Mouse (Mus musculus) lung, adult 18-20 months (tissue): ENCODE results near the gene Ccdc149.

ENCODE experiments used
- DNase-seq, 2 experiments: peaks; one replicate each; pipeline ENCODE4 v3.0.0; 2022; ENCODE audit warnings: mixed read lengths in 2 of 2

The Ccdc149 gene

DNA sequence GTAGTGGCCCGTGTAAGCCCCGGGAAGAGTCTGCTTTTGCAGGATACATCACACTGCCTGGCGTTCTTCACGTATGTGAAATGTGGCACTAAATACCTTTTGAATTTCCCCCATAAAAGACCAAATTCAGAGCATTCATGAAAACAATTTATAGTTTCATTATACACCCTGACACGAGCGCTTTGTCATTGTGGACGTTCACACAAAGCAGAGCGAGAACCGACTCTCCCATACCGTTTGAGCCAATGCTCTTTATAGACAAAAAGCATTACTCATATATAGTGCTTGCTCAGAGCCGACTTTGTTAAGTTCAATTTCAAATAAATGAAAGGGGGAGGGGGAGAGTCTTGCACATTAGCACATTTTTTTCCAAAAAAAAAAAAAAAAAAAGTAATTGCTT, 31.0 kb downstream of the Ccdc149 start:
- no peak for DNase-seq

DNA sequence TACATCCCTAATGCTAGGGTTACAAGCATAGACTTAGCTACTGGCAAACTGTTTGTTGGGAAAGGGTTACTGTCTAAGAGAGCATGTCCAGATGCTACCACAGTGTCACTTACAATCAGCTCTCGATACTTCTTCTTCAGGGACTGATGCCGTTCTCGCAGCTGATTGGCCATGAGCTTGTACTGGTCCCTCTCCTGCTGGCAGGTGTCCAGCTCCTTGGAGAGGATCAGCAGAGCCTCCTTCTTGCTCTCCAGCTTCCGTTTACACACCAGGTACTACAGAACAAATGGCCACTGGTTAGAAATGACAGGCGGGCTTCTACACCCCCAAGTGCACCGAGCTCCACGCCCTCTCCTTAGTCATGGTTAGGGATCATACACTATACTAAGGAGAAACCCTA, 32.4 kb downstream of the Ccdc149 start:
- DNase-seq: no peak

DNA sequence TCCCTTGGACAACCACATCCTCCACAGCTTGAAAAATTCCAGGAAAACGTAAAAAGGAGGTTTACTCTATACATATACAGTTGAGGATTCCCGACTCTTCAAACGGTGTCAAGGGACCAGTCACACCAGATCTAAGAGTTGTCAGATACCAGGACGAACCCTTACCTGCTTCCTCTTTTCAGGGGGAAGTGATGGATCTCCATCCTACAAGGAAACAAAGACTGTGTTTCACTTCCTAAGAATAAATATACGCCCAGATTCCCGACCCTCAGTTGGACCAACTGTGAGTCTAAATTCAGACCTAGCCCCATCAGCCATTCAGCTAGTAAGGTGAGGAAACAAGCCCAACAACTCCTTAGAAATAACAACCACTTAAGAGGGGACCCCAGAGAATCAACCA, 35.8 kb downstream of the Ccdc149 start:
- DNase-seq: no peak

DNA sequence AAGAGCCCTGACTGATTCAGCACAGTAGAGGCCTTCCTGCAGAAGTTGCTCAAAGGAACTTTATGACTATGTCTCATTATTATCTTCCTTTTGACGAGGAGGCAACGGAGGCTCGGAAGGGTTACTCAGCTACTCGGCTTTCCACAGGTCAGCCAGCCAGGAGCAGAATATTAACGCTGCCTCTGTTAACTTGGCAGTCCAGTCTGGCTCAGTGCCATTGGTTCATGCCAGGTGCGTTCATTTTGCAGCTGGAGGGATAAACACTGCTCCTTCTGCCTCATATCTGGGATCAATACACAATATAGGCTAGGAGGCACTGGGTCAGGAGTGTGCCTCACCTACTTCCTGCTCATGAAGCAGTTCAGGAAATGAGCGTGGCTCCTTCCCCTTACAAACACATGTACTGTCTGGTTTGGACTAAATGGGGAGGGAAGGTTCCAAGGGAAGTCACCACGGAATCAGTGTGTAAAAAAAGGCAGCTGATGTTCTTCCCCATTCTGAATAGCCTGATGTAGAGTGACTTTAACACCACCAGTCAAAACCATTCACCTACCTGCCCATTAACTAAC, 40.0 kb downstream of the Ccdc149 start:
- DNase-seq: no peak

DNA sequence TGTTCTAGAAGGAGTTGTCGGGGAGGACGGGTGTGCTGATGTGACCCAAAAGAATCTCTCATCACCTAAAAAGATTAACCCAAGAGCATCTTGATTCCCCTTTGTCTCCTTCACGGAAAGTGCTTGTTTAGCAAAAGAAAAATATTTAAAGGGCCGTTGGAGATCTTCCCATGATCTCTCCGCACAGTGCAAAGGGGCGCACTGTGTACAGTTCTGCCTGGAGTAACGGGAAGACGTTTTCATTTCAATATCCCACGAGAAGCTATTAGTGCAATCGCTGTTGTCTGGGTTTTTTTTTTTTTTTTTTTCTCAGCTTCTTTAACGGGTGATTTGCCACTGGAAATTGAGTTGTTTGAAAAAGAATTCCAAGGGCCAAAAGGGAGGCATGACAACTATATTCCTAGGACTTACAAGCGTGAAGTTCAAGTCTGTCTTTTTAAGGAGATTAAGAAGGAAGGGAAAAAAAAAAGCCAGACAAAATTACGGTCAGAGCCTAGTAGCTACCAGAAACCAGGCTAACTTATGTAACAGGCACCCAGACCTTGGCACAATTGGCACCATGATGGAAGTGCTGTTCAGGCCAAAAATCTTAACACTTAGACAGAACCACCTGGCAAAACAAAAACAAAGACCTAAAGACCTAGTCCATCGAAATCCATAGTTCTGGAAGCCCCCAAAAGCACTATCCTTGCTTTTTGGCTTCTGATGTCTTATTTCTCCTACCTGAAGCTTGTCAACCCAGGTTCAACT, 41.4 kb downstream of the Ccdc149 start:
- no peak for DNase-seq

DNA sequence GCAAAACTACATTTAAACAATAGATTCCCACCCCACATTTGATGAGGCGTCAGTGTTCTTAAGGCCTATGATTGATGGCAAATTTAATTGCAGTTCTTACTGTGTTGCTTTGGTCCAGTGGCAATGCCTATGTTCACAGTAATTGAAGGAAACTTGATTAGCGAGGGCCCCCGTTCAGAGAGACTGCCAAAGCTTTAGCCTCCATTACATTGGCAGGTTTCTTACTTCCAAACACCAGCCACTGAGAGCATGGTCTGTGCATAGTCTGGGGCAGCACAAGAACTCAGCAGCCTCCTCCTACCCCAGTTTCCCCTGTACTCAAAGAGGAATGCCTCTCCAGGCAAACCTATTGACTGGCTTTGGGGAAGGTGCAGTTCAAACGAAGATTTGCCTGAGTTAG, 42.7 kb downstream of the Ccdc149 start:
- DNase-seq: no peak

DNA sequence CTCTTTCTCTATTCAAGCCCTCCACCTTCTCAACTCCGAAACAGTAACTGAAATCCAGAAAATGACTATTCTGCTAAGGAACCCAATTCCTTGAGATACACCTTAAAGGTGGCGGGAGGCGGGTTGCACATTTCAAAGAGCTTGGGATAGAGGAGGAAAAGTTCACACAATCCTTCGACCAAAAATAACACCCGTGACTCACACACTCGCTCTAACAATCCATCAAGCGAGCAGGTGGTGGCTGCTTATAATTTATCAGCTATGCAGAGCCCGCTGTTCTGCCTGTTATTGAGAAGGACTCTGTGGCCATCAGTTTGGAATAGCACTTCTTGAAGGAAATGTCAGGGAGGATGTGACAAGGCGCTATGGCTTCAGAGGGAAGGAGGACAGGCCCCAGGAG, 45.5 kb downstream of the Ccdc149 start:
- DNase-seq: no peak

DNA sequence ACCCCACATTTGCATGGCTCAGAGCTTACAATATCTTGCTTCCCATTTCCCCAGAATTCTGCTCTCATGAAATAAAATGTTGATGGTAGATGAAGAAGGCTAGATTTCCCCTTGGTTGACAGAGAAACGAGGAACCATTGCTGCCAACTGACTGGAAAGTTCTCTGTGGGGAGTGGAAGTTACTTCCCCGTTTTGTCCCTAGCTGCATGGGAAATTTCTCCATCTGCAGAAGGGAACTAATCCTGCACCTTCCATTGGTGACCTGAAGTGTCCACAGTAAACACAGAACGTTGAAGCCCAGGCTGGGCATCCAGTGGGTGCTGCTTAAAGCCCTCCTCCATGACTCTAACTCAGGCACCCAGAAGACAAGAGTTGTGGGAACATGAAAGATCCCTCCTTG, 47.4 kb downstream of the Ccdc149 start:
- DNase-seq: no peak

DNA sequence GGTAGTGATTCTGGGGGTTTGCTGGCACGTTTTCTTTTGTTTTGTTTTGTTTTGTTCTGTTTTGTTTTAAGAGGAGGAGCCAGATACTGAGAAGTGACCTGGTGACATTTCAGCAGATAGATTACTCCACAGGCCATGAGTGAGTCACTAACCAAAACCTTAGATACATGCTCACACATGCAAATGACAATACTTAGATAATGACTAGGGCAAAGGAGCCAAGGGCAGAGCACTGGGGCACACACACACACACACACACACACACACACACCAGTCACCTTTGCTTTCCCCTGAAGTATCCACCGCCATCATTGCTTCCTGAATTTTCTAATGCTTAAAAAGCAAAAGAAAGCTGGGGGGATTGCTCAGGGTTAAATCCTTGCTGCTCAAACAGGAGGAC, 54.8 kb downstream of the Ccdc149 start:
- DNase-seq: no peak

DNA sequence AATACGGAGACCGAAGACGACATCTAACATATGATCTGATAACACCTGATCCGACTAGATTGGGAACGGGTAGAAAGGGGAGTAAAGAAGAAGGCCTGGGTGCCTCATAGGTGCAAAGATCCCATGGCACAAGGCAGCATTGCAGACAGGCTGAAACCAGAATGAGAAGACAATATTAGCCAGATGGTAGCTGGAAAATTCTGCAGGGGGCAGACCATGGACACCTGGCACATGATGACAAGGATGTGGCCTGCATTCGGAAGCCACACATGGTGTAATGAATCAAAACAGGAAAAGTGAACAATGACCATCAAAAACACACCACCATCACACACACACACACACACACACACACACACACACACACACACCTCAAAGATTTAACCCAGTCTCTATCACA, 55.4 kb downstream of the Ccdc149 start:
- DNase-seq: no peak

DNA sequence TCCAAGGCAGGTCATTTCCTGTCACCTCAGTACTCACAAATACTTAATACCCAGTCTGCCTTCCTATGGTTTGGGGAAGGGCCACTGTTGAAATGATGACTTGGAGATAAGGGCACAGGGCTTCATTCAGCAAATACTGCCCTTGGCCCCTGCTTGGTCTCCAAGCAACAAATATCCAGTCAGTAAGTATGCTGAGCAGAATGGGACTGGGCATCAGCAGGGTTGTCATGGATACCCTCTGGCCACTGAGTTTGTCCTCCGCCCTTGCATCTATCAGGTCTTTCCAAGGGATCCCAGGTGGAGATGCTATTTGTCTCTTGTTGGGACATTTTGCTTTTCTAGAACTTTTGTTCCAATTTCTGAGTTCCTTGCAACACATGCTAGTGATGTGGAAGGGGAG, 56.1 kb downstream of the Ccdc149 start:
- DNase-seq: no peak

DNA sequence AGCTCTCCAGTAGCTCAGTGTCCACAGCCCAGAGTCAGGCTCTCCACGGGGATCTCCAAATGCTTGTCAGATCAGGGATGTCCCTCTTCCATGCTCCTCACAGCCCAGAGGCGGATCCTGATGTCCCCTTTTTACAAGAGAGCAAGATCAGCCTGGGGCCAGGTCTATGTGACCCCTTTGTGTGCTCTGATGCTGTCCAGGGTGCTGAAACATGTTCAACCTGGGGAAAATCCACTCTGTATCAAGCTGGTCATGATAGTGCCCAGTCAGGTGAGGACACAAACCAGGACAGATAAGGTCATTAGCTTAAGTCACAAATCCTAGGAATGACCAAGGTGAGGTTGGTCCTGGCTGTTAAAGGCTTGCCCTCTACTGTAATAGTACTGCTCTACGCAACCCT, 59.8 kb downstream of the Ccdc149 start:
- DNase-seq: no peak

DNA sequence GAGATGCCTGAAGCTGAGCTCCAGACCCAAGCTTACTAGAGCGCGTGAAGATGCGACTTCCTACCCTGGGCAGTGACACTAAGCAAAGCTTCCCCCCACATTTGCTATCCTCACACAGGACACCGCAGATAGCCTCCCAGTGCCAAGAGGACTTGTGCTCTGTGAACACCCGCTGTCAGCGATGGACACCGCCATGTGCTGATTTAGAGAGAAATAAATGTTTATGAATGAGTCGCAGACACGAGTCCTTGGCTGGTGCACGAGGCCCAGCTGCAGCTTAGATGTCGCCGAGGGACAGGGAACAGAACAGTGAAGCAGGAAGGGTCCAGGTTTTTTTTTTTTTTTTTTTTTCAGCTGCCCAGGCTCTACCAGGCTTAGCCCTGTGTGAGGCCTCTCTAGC, 61.1 kb downstream of the Ccdc149 start:
- no peak for DNase-seq

DNA sequence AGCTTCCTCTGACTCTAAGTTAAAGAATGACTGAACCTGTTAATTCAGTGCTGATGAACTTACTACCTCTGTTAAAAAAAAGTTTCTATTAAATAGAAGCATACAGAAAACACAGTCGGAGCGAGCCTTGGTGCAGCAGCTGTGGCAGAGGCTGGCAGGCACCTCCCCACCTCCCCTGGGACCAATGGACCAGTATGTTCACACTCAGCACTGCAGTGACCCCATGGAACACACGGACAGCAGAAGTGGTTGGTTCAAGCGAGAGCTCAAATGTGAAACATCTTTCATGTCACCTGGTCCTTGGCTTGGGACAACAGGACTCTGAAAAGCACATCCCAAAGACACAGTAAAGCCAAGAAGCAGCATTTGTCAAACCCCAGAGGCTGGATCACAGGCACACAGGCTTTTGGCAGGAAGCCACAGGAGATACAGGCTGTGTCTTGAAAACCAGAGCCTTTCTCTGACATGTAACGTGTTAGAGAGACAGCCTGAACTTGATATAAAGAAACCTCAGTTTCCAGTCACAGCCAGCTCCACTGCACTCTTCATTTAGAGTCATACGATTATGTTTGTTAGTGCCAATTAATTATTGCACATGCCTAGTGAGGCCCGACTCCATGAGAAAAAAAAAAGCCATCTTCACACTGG, 62.5 kb downstream of the Ccdc149 start:
- no peak for DNase-seq

DNA sequence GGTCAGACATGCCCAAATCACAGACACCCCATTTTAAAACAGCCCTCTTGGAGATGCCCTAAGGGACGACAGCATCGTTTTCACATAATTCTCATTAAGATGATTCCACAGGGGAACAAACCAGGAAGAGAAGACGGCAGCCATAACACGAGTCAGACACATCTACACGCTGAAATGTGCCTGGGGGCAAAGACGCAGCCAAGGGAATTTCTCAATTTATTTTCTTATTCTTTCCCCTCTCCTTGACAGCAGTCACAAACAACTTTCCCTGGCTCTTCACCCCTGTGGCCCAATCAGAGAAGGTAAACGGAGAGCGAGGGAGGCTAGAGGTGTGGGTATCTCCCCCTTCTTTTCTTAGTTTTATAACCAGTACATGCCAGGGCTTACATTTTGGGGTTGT, 66.9 kb downstream of the Ccdc149 start:
- no peak for DNase-seq

DNA sequence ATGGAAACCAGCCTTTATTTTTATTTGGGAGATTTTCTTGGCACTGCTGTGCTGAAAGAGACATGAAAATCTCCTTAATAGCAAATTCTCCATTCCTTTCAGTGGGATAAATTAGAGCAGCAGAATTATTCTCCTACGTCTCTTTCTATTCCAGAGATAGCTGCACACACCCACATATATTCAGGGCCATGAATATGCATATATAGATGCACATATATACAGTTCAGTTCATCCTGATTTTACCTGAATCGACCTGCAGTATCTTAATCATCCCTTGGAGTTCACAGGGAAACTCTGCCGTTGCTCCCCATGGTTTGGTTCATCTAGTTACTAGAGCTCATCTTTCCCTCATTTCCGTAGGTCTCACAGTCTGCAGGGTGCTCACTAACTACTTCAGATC, 77.6 kb downstream of the Ccdc149 start:
- DNase-seq: no peak

DNA sequence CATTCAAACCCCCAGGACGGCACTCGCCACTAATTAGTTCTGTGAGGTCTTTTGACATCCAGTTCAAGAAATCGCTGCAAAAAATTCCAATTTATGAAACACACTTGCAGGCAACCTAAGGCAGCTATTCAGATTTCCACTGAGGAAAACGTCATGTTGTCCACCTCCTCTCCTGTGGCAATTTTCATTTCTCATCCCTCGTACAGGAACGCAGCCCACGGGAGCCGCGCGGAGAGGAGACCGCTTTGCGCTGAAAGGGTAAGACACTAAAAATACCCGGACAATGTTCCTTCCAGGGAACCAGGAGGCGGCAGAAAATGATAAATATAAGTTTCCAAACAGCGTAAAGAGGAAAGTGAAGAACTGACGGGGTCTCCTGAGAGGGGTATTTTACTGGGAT, 79.8 kb downstream of the Ccdc149 start:
- DNase-seq: no peak

DNA sequence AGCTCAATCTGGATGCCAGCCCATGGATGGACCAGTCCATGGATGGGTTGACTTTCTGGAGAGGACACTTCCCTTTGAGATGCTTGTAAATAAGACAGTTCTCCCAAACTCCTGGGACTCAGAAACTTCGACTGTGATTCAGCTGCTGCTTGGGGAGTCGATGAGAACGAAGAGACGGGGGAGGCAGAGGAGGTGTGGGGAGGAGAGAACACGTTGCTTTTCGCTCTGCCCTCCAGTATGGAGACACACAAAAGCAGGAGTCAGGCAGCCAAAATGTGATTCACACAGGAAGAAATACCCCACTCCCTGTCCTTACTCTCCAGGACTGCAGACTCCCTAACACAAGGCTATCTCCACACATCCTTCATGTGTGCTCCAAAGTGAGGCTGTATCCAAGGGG, 80.9 kb downstream of the Ccdc149 start:
- DNase-seq: no peak

DNA sequence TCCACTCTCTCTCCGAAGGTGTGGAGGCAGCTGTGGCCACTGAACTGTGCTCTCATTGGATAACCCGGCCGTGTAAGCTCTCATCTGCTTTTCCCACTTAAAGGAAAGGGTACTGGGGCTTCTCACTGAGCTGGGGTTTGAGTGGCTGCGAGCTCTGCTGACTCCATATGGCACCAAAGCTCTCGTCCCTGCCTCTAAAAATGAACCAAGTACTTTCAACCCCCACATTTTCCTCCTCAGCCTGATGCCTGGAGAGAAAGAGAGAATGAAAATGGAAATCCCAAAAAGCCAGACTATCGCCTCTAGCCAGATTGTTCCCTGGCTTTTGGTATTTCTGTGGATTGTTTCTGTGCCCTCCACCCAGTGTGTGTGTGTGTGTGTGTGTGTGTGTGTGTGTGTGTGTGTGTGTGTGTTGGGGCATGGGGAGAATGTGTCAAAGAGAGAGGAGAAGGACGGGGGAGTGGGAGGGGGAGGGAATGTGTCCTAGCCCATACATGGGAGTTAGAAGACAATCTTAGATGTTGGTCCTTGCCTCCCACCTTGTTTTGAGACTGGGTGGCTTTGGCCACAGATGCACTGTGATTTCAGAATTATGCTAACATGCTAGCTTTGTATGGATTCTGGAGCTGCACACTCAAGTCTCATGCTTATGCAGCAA, 83.1 kb downstream of the Ccdc149 start:
- no peak for DNase-seq

DNA sequence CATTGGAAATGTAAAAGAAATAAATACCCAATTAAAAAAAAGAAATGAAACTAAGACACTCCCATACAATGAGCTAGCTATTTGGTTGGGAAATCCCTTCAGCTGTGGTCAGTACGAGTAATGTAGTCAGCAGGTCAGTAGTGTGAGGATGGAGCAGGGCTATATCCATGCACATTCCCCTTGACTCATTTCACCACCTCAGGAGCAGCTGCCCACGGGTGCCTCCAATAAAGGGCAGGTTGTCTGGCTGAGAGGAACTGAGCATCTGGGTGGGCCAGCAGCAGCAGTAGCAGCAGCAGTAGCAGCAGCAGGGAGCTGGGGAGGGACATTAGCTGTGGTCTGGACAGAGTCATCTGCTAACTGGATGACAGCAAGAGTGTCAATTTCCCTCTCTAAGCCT, 85.3 kb downstream of the Ccdc149 start:
- DNase-seq: no peak

DNA sequence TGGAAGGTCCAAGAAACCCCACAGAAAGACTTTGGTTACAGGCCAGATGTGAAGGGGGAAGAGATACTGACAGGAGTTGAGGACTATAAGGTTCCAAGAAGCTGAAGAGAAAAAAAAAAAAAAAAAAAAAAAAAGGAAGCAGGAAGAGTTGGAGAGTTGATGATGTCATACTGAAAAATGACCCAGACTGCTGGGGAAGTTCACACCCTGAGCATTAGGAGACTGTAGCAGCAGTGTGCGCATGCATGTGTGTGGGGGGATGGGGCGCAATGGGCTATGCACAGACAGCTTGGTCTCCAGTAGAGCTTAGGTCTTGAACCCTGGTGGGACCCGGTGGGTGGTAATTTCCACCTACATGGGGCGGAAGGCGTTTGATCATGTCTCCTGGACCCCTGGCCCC, 87.6 kb downstream of the Ccdc149 start:
- DNase-seq: no peak

DNA sequence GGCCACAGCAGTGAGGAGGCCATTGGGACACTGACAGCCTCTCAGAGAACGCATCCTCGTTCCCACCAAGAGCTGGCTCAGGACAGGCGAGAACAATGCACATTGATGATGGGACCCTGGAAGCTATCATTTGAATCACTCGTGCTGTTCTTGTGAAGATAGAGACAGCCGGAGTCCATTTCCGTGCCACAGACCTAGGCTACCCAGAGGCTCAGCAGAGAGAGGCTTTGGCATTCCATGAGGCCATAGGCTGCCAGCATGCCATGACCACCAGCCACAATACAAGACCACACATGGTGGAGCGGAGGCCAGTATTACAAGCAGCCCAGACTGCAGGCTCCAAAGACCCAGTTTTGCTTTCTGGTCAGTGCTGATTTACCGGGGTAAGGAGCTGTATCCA, 88.5 kb downstream of the Ccdc149 start:
- DNase-seq: no peak

DNA sequence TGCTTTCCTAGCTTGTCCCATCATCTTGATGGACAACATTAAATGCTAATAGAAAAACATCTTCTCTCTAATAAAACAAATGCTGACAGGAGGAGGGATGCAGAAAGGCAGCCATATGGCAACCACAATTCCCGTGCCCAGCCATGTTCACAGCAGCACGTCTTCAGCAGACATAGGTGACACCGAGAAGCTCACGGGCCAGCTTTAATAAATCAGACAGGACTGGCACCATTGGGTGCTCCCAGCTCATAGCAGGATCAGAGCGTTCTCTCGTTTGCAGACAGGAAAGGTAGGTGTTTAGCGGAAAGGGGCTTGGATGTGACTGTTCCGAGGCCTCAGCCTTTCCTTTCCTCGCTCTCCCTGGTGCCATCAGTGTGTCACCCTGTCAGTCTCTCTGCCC, 95.5 kb downstream of the Ccdc149 start:
- no peak for DNase-seq

DNA sequence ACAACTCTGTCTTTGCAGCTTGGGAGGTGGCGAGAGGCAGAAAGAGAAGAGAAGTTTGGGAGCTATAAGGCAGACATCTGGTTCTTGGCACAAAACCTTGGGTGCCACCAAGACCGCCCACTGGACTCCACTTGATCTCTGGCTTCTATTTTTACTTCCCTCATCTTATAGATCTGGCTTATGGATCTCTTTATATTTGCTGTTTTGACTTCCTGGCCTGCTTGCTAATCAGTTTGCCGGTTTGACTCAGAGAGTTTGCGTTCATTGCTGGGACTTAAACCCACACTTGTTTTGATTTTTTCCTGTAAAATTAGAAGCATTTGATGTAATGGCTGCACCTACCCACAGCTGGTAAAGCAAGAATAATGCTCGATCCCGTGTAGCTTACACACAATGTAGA, 100.4 kb downstream of the Ccdc149 start:
- DNase-seq: no peak
